Mouse (Mus musculus): ENCODE results near the gene Tmpo.

The Tmpo gene

GRCm38 (mm10) chr10:91156338-91156737 lies 24.8 kb downstream of the Tmpo start:
- no peak for DNase-seq (ENCODE audit: low spot score)

DNA sequence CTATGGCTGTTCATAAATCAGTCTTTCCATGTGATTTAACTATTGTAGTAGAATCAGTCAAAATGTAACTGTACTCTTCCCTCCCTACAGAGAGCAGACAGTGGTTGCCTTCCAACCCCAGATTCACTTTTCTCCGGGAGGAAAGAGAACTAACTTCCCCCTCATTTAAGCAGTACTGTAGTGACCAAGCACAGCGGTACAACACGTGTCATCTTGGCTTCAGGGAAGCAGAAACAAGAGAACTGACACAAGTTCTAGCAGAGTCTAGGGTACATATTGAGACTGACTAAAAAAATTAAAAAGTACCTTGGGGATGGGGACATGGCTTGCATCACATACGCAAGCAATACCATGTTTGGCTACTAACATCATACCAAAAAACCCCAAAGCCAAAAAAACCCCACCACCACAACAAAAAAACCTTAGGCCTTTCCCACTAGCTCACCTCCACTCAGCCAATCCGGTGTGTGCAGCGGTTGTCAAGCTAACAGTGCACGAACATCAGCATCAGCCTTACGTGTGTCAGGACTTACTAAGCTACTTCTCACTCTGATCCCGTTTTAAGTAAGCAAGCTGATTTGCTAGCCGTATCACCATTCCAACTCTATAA lies 27.1 kb downstream of the Tmpo start:
- DNase-seq (ENCODE audit: low spot score): no peak

DNA sequence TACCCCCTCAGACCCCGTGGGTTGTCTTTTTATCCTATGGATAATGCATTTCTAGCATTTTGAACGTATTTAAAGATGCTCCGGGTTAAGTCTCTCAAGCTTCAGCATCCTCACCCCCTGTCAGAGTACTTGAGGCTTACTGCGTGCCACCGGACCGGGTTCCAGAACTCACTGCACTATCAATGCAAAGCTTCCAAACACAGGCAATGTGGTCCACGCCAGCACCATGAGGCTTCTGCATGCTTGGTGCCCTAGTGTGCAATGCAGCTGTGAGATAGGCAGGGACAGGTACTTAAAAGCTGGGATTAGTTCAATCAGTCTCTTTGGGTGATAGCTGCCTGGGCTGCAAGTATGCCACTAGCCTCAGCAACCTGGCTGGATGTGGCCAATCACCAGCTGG lies 35.7 kb downstream of the Tmpo start:
- no peak for DNase-seq (ENCODE audit: low spot score)

GRCm38 (mm10) chr10:91143313-91144230 lies 37.5 kb downstream of the Tmpo start:
- no peak for DNase-seq (ENCODE audit: low spot score)

DNA sequence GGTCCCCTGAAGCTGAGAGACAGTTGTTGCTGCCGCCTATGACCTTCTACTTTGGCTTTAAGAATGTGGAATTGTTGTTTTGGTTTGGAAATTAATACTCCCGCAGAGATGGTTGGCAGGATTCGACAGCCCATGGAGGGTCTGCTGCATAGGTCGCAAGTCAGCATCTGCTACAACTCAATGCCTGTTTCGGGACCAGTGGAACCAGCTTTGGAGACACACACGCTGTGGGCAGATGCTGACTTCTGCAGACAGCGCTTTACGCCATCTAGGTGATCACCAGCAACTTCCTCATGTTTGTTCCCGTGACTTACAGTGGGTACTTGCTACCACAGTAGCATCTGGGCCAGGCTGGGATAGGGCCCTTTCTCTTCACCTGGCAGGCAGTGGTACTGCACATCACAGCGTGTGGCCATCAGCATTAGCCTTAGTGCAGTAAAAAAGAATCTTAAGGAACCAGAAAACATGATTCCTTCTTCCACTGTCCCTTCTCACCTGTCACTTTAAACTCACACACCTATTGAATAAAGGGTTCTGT lies 38.4 kb downstream of the Tmpo start:
- no peak for DNase-seq (ENCODE audit: low spot score)

DNA sequence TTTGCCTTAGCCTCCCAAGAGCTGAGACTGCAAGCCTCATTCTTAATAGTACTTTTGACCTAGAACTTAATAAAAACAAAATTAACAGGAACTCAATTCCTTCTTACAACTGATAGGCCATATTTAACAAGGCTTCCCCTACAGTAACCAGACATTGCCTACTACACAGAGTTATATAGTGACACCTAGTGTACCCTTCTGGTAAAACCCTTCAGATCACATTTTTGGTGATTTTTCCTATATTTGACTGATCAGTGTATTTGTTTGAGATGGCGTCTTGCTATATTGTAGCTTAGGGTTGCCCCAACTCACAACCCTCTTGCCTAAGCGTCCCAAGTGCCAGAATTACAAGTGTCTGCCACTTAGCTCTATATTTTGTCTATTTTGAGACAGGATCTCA lies 39.6 kb downstream of the Tmpo start:
- DNase-seq (ENCODE audit: low spot score): peak; percentile 69

DNA sequence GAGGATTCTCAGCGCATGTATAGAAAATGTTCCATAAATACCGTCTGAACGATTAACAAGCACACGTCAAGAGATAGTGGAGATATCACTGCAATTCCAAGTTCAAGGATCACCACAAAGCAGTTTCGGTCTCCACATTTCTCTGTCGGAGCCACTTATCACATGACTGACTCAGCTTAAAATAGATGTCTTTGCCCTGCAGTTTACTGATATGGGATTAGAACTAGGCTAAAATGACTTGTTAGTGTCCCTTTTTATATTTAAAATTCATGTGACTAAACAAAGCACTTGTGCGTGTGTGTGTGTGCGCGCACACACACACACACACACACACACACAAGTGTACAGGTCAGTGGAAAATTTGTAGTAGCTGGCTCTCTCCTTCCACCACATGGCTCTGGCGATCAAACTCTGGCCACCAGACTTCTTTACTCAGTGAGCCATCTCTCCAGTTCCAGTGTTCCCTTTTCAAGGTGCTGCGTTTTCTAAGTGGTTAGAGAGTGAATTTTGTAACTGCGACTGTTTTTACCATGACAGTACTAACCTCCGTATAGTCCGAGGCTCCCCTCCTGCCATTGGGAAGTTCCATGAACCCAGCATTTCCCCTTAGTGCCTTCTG lies 41.9 kb downstream of the Tmpo start:
- DNase-seq (ENCODE audit: low spot score): no peak

GRCm38 (mm10) chr10:91138317-91138716 lies 42.8 kb downstream of the Tmpo start:
- DNase-seq (ENCODE audit: low spot score): no peak

DNA sequence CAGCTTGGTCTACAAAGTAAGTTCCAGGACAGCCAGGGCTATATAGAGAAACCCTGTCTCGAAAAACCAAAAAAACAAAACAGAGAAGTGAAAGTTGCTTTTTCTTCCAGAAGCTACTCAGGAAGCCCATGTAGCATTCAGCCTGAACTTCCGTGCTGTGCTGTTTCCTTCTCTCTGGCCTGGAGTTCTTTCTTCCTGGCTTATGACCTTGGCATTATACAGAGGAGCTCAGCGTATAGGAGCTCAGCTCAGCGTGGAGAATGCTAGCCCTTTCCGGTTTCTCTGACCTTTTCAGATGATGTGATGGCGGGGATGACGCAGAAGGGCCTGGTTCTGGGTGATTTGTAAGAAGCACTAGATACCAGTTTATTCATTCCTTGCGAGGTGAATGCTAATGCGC lies 43.7 kb downstream of the Tmpo start:
- DNase-seq (ENCODE audit: low spot score): no peak

DNA sequence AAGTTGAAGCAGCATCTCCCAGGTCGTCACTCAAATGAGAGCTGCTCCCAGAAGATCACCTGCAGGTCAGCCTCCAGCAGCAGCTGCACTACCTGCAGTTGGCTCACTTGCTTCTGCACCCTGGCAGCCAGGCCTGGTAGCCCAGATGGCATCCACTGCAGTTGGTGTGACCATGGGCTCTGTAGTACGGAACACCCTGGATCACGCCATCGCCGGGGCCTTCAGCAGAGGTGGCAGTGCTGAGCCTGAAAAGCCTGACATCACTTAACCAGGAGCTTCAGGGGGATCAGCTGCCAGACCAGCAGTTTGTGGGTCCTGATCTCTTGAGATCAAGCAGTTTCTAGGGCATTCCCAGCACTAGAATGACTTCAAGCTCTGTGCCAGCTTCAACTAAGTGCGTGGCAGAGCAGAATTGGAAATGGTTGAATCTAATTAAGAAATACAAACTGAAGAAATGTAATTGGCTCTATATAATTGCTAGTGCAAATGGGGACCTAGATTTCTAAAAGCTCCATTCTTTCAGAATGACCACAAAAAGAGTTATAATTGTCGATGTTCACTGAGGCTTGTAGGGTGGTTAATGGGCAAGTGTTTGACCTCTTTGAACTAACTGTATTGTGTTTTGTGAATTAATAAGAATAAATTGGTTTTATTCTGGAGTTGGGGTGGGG lies 45.7 kb downstream of the Tmpo start:
- DNase-seq (ENCODE audit: low spot score): no peak

- no peak for DNase-seq (ENCODE audit: low spot score)
Observed at GRCm38 (mm10) chr10:91131565-91131964, 49.5 kb downstream of the Tmpo start.

DNA sequence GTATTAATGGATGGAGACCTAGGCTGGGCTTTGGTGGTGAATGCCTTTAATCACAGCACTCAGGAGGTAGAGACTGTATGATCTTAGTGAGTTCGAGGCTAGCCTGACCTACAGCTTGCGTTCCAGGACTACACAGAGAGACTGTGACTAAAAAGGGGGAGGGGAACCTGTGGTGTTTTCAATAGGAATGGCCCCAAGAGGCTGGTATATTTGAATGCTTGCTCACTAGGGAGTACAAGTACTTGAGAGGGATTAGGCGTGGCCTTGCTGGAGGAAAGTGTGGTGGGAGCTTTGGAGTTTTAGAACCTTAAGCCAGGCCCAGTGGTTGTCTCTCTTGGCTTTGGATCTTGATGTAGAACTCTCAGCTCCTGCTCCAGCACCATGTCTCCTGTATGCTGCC lies 50.3 kb downstream of the Tmpo start:
- no peak for DNase-seq (ENCODE audit: low spot score)

- DNase-seq (ENCODE audit: low spot score): no peak
Observed at GRCm38 (mm10) chr10:91128551-91129160, 52.5 kb downstream of the Tmpo start.

DNA sequence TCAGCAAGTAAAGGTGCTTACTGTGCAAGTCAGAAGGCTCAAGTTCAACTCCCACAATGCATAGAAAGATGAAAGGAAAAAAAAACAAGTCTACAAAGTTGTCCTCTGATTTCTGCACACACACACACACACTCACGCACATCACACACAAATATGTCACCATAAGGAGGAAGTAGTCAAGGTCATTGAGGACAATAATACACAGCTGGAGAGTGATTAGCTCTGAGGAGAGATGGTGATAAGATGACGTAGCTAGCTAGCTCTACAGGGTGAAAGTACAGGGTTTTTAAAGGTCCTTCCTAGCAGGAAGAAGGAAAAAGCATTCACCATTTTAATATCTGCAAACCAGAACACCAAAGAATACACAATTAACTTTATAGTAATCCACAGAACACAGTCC lies 53.7 kb downstream of the Tmpo start:
- DNase-seq (ENCODE audit: low spot score): no peak

GRCm38 (mm10) chr10:91126618-91127355 lies 54.3 kb downstream of the Tmpo start:
- no peak for DNase-seq (ENCODE audit: low spot score)

DNA sequence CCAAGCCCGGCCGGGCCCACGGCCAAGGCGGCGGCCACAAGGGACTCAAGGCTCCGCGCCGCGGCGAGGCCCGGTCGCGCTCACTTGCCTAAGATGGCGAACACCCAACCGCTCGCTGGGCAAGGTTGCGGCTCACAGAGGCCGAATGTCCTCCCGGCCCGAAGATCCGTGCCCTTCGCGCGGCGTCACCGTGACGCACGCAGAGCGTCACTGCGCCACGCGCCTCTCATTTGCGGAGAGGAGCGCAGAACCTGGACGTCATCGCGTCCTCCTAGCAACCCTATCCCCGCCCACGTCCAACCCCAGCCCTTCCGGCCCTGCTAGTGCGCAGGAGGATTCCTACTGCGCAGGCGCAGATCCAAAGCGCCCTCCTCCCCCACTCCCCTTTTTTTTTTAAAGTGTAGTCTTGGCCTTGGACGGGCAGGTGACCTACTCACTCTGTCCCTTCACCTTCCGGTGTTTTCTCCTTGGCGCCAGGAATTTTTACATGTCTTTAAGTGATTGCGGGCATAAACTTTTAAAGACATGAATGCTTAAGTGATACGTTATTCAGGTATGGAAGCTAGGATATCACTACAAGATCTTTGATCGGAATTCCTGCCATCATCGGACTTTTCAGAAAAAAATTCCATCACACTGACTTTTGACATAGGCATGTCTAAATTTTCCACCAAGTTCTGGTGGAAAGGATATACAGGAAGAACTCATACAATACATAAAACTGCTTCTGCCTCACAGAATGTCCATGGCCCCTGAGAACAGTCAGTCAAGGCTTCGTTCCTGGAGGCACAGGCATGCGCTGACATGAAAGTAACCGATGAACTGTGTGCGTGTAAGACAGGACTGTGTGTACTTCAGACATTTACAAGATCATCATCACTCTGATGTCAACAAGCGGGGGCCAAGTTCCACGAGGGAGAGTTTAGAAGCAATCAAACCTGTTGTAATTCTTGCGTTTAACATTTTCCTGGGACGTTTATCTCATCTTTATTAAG lies 57.0 kb downstream of the Tmpo start, which contains the start of gene Slc25a3:
Slc25a3 (minus strand) TSS at position 232 of the 995 bp plus-strand sequence.
- peak; percentile 87 for DNase-seq (ENCODE audit: low spot score)

GRCm38 (mm10) chr10:91123281-91123827 lies 57.8 kb downstream of the Tmpo start:
- no peak for DNase-seq (ENCODE audit: low spot score)

DNA sequence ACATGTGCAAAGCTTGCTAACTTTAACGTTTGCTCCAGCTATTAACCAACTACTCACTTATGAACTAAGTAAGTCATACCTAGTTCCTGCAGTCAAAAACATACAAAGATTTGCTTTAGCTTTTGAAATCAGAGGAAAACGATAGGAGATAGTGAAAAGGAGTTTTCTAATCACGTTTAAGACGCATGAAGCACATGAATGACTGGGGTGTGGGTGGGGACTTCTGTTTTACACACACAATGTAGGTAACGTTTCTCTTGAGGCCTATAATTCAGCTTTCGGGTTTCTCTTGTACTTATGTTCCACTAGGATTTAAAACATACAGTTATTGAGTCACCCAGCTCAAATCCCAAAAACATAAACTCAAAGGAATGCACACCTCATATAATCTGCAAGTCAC lies 58.5 kb downstream of the Tmpo start:
- DNase-seq (ENCODE audit: low spot score): no peak

DNA sequence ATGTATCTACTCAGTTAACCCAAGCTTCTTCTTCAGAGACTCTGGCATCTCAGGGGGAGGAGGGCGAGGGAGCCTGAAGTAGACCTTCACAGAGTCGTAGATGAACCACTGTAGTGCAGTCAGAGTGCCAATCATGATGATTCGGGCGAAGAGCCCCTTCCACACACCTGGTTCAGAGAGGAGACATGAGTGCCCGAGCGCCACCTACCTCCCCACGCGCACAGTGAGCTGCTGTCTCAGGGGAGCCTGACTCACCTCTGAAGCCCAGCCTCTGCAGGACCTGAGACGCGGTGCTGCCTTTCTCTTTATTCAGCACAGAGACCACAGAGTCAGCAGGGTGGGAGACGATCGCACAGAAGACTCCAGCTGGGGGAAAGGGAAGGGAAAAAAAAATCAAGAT lies 64.2 kb downstream of the Tmpo start:
- DNase-seq (ENCODE audit: low spot score): no peak
